Mouse (Mus musculus) G1E (cell line): ENCODE measurements around the gene Rps27l. TPM values are rescaled to one million over a fixed set of nuclear protein-coding genes. Genes with fewer than 3 reads are reported as not detected.
"Not testable (repeated sequence)": the region's sequence is repeated elsewhere in the genome, so short reads cannot be mapped to it uniquely, and the experiment has no call there.

Experiments
- ATAC-seq: 2 replicates; pipeline ENCODE4 v1.8.0; 2016; ENCODE audit warnings: mild to moderate bottlenecking; ENCODE audit not compliant: insufficient number of reproducible peaks, poor library complexity, low FRiP score, severe bottlenecking; ENCODE audit errors: extremely low read depth
- DNase-seq: peaks from one replicate; pipeline ENCODE4 v3.0.0; 2012; ENCODE audit warnings: low spot score
- H3K27me3 ChIP-seq: 2 replicates; pipeline ENCODE4 v1.6.1; 2012; ENCODE audit warnings: mild to moderate bottlenecking, low read length, inconsistent platforms; ENCODE audit not compliant: insufficient read depth
- H3K36me3 ChIP-seq: replicated peaks from 2 replicates; pipeline ENCODE3; 2012; ENCODE audit warnings: mild to moderate bottlenecking, inconsistent platforms
- H3K4me1 ChIP-seq: 2 replicates; pipeline ENCODE4 v1.6.1; 2012; ENCODE audit warnings: low read depth, low read length, inconsistent platforms, mixed read lengths; ENCODE audit not compliant: insufficient read depth
- H3K4me3 ChIP-seq: 2 replicates; pipeline ENCODE4 v1.5.1; 2012; ENCODE audit warnings: low read depth, mild to moderate bottlenecking, inconsistent platforms, low read length, moderate library complexity, mixed read lengths
- H3K9me3 ChIP-seq: replicated peaks from 2 replicates; pipeline ENCODE4 v1.6.1; 2012; ENCODE audit warnings: inconsistent platforms
- CTCF ChIP-seq: IDR thresholded peaks from 2 replicates; pipeline ENCODE4 v1.5.1; 2012; ENCODE audit warnings: low read depth, low read length, inconsistent platforms, mixed read lengths
- GATA1 ChIP-seq: IDR thresholded peaks from 2 replicates; pipeline ENCODE4 v1.6.1; 2012; ENCODE audit warnings: borderline replicate concordance, low read length, inconsistent platforms, mixed read lengths
- GATA2 ChIP-seq: IDR thresholded peaks from 2 replicates; pipeline ENCODE4 v1.6.1; 2012; ENCODE audit warnings: low read depth, low read length, inconsistent platforms, borderline replicate concordance
- POLR2AphosphoS5 ChIP-seq: IDR thresholded peaks from 2 replicates; pipeline ENCODE4 v1.6.1; 2012; ENCODE audit warnings: low read depth, low read length, inconsistent platforms; ENCODE audit not compliant: insufficient replicate concordance
- TAL1 ChIP-seq: conservative IDR thresholded peaks from 2 replicates; pipeline ENCODE4 v1.6.1; 2012; ENCODE audit warnings: low read depth, low read length, inconsistent platforms, mixed read lengths
- polyA plus RNA-seq: library from polyadenylated mRNA; stranded (reverse); fragments of >175 nt; gene quantifications from 2 replicates; pipeline ENCODE4 v1.2.3, GENCODE M21; 2012
- total RNA-seq, 2 experiments: library from RNA; stranded (forward) in 1 of 2; stranded (reverse) in 1 of 2; fragments of 200-1000 nt in 1 of 2; fragments of >200 nt in 1 of 2; fragmentation: Nextera tagmentation in 1 of 2; gene quantifications; 2 replicates each; pipeline ENCODE4 v1.2.3; 2014 to 2017

The Rps27l gene
- total and polyA plus RNA-seq, 3 experiments = 208 to 363 (median 212) TPM

- Histone ChIP-seq H3K9me3 (peaks cover under 1% of the 10 kb centered on the region; the same call in 1 of the 2 replicates), H3K4me1 (peaks cover 45% of the 10 kb centered on the region), H3K27me3 (no peaks in the 10 kb centered on the region), H3K4me3 (no peak overlapping the region), H3K36me3 (peaks cover 68% of the 10 kb centered on the region)
- no peak for TF ChIP-seq GATA2
- no peak for DNase-seq
- no peak for ATAC-seq
Measured at GRCm38 (mm10) chr9:66907126-66907525, 38.8 kb upstream of the Rps27l start.

DNA sequence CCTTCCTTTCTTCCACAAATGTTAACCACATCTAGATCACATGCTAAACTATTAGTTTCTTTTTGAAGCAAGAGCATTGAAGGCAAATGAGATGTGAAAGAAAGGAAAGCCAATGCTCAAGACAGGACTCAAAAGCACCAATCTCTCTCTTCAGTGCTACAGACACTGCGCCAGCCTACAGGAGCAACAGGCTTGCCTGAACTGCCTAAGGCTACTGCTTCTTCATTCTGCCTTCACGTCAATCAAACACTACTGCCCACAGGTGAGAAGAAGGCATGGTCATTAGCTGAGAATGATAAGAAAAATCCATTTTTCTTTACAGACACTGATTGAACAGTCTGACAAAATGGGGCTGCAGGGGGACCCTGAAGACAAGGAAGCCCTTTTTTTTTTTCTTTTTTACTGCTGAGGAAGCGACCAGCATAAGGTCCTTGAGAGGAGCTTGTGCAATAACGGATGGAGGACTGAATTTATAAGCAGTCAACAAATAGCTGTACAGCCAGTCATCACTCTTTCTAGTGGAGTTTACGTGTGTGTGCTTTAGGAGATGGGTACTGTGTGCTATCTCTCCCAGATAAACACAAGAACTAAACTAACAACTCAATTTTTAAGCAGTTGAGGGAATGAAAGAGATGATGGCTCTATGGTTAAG, 38.0 kb upstream of the Rps27l start:
- Histone ChIP-seq H3K9me3 (no peaks in the 10 kb centered on the region), H3K27me3 (no peaks in the 10 kb centered on the region), H3K4me1 (peaks cover 52% of the 10 kb centered on the region), H3K4me3 (no peak overlapping the region), H3K36me3 (peaks cover 69% of the 10 kb centered on the region)
- TF ChIP-seq GATA1 (no peak), TAL1 (no peak), CTCF (no peak), GATA2 (no peak), POLR2AphosphoS5 (no peak)
- no peak for DNase-seq
- no peak for ATAC-seq

GRCm38 (mm10) chr9:66909922-66910321, 36.0 kb upstream of the Rps27l start:
- no peak overlapping the region for H3K4me3 ChIP-seq
- ATAC-seq (no peak), DNase-seq (no peak)
- peaks cover 67% of the 10 kb centered on the region for H3K4me1 ChIP-seq
- TF ChIP-seq TAL1 (no peak), CTCF (no peak), GATA2 (no peak), POLR2AphosphoS5 (no peak), GATA1 (no peak)
- no peaks in the 10 kb centered on the region for H3K27me3 ChIP-seq
- no peaks in the 10 kb centered on the region for H3K9me3 ChIP-seq
- peaks cover 62% of the 10 kb centered on the region for H3K36me3 ChIP-seq

GRCm38 (mm10) chr9:66910677-66911076, 35.2 kb upstream of the Rps27l start:
- Histone ChIP-seq H3K9me3 (no peaks in the 10 kb centered on the region), H3K27me3 (no peaks in the 10 kb centered on the region), H3K4me1 (peaks cover 74% of the 10 kb centered on the region), H3K4me3 (no peak overlapping the region; the same call in 1 of the 2 replicates), H3K36me3 (peaks cover 68% of the 10 kb centered on the region)
- TF ChIP-seq CTCF (no peak), POLR2AphosphoS5 (no peak), TAL1 (no peak), GATA2 (no peak), GATA1 (no peak)
- ATAC-seq (no peak), DNase-seq (no peak)

DNA sequence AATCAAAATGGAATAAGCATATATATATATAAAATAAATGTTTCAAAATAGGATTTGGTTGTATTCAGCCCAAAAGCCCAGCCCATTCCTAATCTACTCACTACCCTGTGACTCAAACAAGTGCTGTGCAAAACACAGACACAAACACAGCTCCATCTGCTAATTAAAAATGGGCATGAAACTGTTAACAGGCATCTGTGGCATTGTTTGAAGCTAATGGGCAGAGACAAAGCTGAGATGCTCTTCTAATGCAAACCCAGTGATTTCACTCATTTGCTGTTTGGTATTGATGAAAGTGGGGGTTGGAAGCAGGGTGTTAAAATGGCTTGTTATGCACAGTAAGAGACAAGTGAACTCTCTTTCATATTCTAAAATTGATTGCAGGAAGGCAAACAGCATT, 33.6 kb upstream of the Rps27l start:
- no peak overlapping the region for H3K4me3 ChIP-seq
- peaks cover 82% of the 10 kb centered on the region for H3K4me1 ChIP-seq
- TF ChIP-seq TAL1 = no peak
- TF ChIP-seq CTCF = no peak
- TF ChIP-seq GATA2 = no peak
- no peak for TF ChIP-seq POLR2AphosphoS5
- TF ChIP-seq GATA1 = no peak
- no peaks in the 10 kb centered on the region for H3K27me3 ChIP-seq
- H3K36me3 ChIP-seq = peaks cover 57% of the 10 kb centered on the region
- H3K9me3 ChIP-seq = no peaks in the 10 kb centered on the region
- DNase-seq (no peak), ATAC-seq (no peak)

GRCm38 (mm10) chr9:66913254-66913934, 32.5 kb upstream of the Rps27l start:
- DNase-seq (peak; percentile 23), ATAC-seq (peak; percentile 11; the same call in 1 of the 2 replicates)

More at GRCm38 (mm10) chr9:66913254-66913934, 32.5 kb upstream of the Rps27l start:
- H3K36me3 ChIP-seq = peaks cover 52% of the 10 kb centered on the region
- H3K4me3 ChIP-seq = peak overlapping the region; percentile 61; the same call in 1 of the 2 replicates
- not testable (repeated sequence) for H3K27me3 ChIP-seq, H3K9me3 ChIP-seq
- H3K4me1 ChIP-seq = peaks cover 84% of the 10 kb centered on the region
